Mouse (Mus musculus): ENCODE measurements around the gene Arntl2. TPM values are rescaled to one million over a fixed set of nuclear protein-coding genes. Genes with fewer than 3 reads are reported as not detected.

The Arntl2 gene
- total RNA-seq, 2 experiments from 2014 or later = 5.9 to 10.2 TPM

Other genes with a start within 250 kb of the Arntl2 start
- gene Fgfr1op2, start 218.9 kb upstream of the Arntl2 start, total RNA-seq (2021) = 100 to 1,000 TPM; 100 to 101 TPM
- 10 to 100 TPM; 33.8 to 40.7 TPM for gene Ints13, start 218.2 kb upstream of the Arntl2 start, total RNA-seq (2021)
- 10 to 100 TPM; 49.2 to 49.5 TPM for gene Med21, start 153.5 kb upstream of the Arntl2 start, total RNA-seq (2021)
- gene Tm7sf3, start 153.2 kb upstream of the Arntl2 start, total RNA-seq (2021) = 10 to 100 TPM; 27.2 to 27.5 TPM
- gene Stk38l, start 71.1 kb upstream of the Arntl2 start, total RNA-seq (2021) = 10 to 100 TPM; 25.5 to 26.3 TPM
- not detected for gene Smco2, start 54.0 kb downstream of the Arntl2 start, total RNA-seq (2021)
- 10 to 100 TPM; 54.5 to 60.4 TPM for gene Ppfibp1, start 92.4 kb downstream of the Arntl2 start, total RNA-seq (2021)
- not detected for gene 1700034J05Rik, start 158.4 kb downstream of the Arntl2 start, total RNA-seq (2021)
- gene Rep15, start 236.5 kb downstream of the Arntl2 start, total RNA-seq (2021) = 1 to 10 TPM; 1.4 to 2.6 TPM
- gene Mrps35, start 246.7 kb downstream of the Arntl2 start, total RNA-seq (2021) = 10 to 100 TPM; 45.3 to 48.1 TPM